Mouse (Mus musculus) activated CD4-positive, CD25-positive, alpha-beta regulatory T cell, adult 9 weeks (primary cell): ENCODE data around the gene Gemin7. TPM values are rescaled to one million over a fixed set of nuclear protein-coding genes. Genes with fewer than 3 reads are reported as not detected.

Experiments
- polyA plus RNA-seq: library from polyadenylated mRNA; unstranded; fragments of 100-300 nt; shearing (Covaris generic); gene quantifications from one replicate; pipeline ENCODE4 v1.2.1, GENCODE M21; 2017

The Gemin7 gene
- 95.3 TPM for polyA plus RNA-seq

GRCm38 (mm10) chr7:19577141-19577852 is at the start of gene Gemin7, which contains the start of gene Zfp296:
Gemin7 (minus strand) TSS chr7:19577595.
Zfp296 (plus strand) TSS chr7:19577287.

GRCm38 (mm10) chr7:19603849-19604605 is 26.6 kb upstream of the Gemin7 start, which contains the start of gene Clasrp:
Clasrp (minus strand) TSS chr7:19604486.

GRCm38 (mm10) chr7:19562643-19563410 is 14.6 kb downstream of the Gemin7 start, which contains the start of gene Ppp1r37:
Ppp1r37 (minus strand) TSS chr7:19563076.

GRCm38 (mm10) chr7:19517652-19518365 is 59.6 kb downstream of the Gemin7 start, which contains the start of gene Nkpd1:
Nkpd1 (plus strand) TSS chr7:19517838.

Other genes starting within 250 kb of the Gemin7 start
- gene Ercc1, start 232.8 kb downstream of the Gemin7 start, polyA plus RNA-seq, result 86.2 TPM
- gene Cd3eap, start 218.1 kb downstream of the Gemin7 start, polyA plus RNA-seq, result 13.9 TPM
- gene Ppp1r13l, start 217.8 kb downstream of the Gemin7 start, polyA plus RNA-seq, result 0.20 TPM
- gene Ercc2, start 195.6 kb downstream of the Gemin7 start, polyA plus RNA-seq, result 9.9 TPM
- gene Klc3, start 173.5 kb downstream of the Gemin7 start, polyA plus RNA-seq, result 17.0 TPM
- not detected for gene Ckm, start 172.8 kb downstream of the Gemin7 start, polyA plus RNA-seq
- 2.0 TPM for gene Mark4, start 118.8 kb downstream of the Gemin7 start, polyA plus RNA-seq
- not detected for gene Exoc3l2, start 114.3 kb downstream of the Gemin7 start, polyA plus RNA-seq
- gene Bloc1s3, start 69.2 kb downstream of the Gemin7 start, polyA plus RNA-seq, result 0.28 TPM
- gene Trappc6a, start 69.2 kb downstream of the Gemin7 start, polyA plus RNA-seq, result 115 TPM
- not detected for gene Nkpd1, start 59.8 kb downstream of the Gemin7 start, polyA plus RNA-seq
- gene Ppp1r37, start 14.5 kb downstream of the Gemin7 start, polyA plus RNA-seq, result 4.3 TPM
- gene Zfp296, start 308 bp downstream of the Gemin7 start, polyA plus RNA-seq, result 1.6 TPM
- 15.3 TPM for gene Clasrp, start 26.9 kb upstream of the Gemin7 start, polyA plus RNA-seq
- gene Relb, start 51.8 kb upstream of the Gemin7 start, polyA plus RNA-seq, result 24.3 TPM
- 150 TPM for gene Clptm1, start 87.4 kb upstream of the Gemin7 start, polyA plus RNA-seq
- gene Apoc2, start 100.3 kb upstream of the Gemin7 start, polyA plus RNA-seq, result not detected
- gene Gm44805, start 103.8 kb upstream of the Gemin7 start, polyA plus RNA-seq, result not detected
- 0.54 TPM for gene Apoc4, start 103.9 kb upstream of the Gemin7 start, polyA plus RNA-seq
- gene Apoc1, start 115.1 kb upstream of the Gemin7 start, polyA plus RNA-seq, result 1.8 TPM
- 19.9 TPM for gene Apoe, start 121.6 kb upstream of the Gemin7 start, polyA plus RNA-seq
- gene Tomm40, start 137.8 kb upstream of the Gemin7 start, polyA plus RNA-seq, result 19.1 TPM
- gene Nectin2, start 172.9 kb upstream of the Gemin7 start, polyA plus RNA-seq, result 1.2 TPM
- 19.5 TPM for gene Bcam, start 193.4 kb upstream of the Gemin7 start, polyA plus RNA-seq
- 0.45 TPM for gene Cblc, start 219.2 kb upstream of the Gemin7 start, polyA plus RNA-seq
- gene Bcl3, start 245.2 kb upstream of the Gemin7 start, polyA plus RNA-seq, result 16.8 TPM